Mouse (Mus musculus) heart, adult 2 months (tissue): ENCODE measurements around the gene Chd5.
A peak's percentile ranks its signal among the peaks of the same experiment; 100 is the strongest.

ENCODE experiments used
- CTCF ChIP-seq: fragments of 200-600 bp; IDR thresholded peaks from 2 replicates; pipeline ENCODE4 v1.8.1; 2022; ENCODE audit warnings: antibody characterized with exemption, mild to moderate bottlenecking, moderate library complexity
- EP300 ChIP-seq: fragments of 200-500 bp; IDR thresholded peaks from 2 replicates; pipeline ENCODE4 v1.6.1; 2011; ENCODE audit warnings: low read depth, low read length, control low read depth; ENCODE audit not compliant: insufficient read depth

- TF ChIP-seq CTCF (peak; percentile 64), EP300 (no peak)
Observed at GRCm38 (mm10) chr4:152424922-152425321, 86.5 kb downstream of the Chd5 start.
